Mouse (Mus musculus): Measurements from ENCODE around the gene Mrm3. TPM values are rescaled to one million over a fixed set of nuclear protein-coding genes. Genes with fewer than 3 reads are reported as not detected.
"Not testable (repeated sequence)": the region's sequence is repeated elsewhere in the genome, so short reads cannot be mapped to it uniquely, and the experiment has no call there.

Mrm3 gene
- polyA plus RNA-seq (2014; fragmentation: Nextera tagmentation; extraction: Ambion mirVana): 29.6 and 29.9 TPM in 2 replicates

- Histone ChIP-seq H3K36me3 (ENCODE audit: control insufficient read depth, insufficient read depth, low read length) (peaks cover 23% of the 10 kb centered on the region), H3K9me3 (ENCODE audit: control insufficient read depth, low read length) (no peaks in the 10 kb centered on the region), H3K4me3 (ENCODE audit: low read depth, low read length) (peak within 1 kb of the TSS; percentile 99), H3K27ac (ENCODE audit: low read depth) (peak within 1 kb of the TSS; percentile 71), H3K9ac (ENCODE audit: low read length) (peak within 1 kb of the TSS; percentile 83), H3K4me2 (ENCODE audit: low read length) (peak within 1 kb of the TSS; percentile 90), H3K27me3 (replicated peaks; ENCODE audit: control insufficient read depth, insufficient read depth, low read length) (no peaks in the 10 kb centered on the region), H3K4me1 (replicated peaks; ENCODE audit: control insufficient read depth, insufficient read depth, low read length) (peaks cover 14% of the 10 kb centered on the region; the same call in 1 of the 2 replicates)
- DNase-seq (ENCODE audit: low spot score) (peak; percentile 99), ATAC-seq (replicated peaks; ENCODE audit: low FRiP score, low TSS enrichment, low read depth) (peak; percentile 91)
- WGBS: under 1% methylated on average over 61 of the region's 61 CpGs
Observed at GRCm38 (mm10) chr11:76242901-76243810, at the start of gene Mrm3, which contains the start of gene Glod4. TSS of gene Mrm3 (plus strand) at chr11:76243715. TSS of gene Glod4 (minus strand) at chr11:76243725.

DNA sequence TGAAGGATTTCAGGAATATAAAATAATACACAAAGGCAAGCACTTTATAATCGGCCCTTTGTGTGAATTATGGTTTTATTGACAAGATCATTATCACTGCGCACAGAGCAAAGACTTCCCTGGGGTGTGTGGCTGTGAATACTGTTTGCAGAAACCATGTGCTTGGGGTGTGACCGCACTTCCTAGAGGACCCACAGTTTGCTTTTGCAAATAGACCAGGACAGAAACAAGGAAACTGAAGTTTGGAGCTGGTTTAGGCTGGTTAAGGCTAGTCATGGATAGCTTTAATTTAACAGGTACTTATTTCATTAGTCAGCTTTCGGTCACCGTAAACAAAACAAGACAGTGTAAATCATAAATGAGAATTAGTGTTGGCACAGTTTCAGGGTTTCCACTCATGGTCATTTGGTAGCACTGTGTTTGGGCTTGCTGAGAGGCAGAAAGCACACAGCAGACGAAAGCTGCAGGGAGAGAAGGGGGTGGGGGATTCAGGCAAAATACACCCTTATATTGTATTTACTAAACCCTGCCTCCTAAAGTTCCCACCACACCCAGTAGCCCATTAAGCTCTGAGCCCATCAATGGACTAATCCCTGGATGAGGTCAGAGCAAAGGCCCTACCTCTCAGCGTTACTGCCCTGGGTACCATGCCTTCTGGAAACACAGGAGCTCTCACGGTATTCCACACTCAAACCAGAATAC lies 47.1 kb upstream of the Mrm3 start:
- Histone ChIP-seq H3K4me1 (replicated peaks; ENCODE audit: control insufficient read depth, insufficient read depth, low read length) (0 out of 2 replicates have a peak, but pooled peaks cover 7% of the 10 kb centered on the region), H3K4me2 (ENCODE audit: low read length) (peak overlapping the region; percentile 2; the same call in 1 of the 2 replicates), H3K36me3 (ENCODE audit: control insufficient read depth, insufficient read depth, low read length) (no peaks in the 10 kb centered on the region), H3K9me3 (ENCODE audit: control insufficient read depth, low read length) (no peaks in the 10 kb centered on the region), H3K27me3 (replicated peaks; ENCODE audit: control insufficient read depth, insufficient read depth, low read length) (no peaks in the 10 kb centered on the region), H3K27ac (ENCODE audit: low read depth) (peak overlapping the region; percentile 83), H3K4me3 (ENCODE audit: low read depth, low read length) (no peak overlapping the region), H3K9ac (ENCODE audit: low read length) (peak overlapping the region; percentile 15)
- WGBS: 53% methylated on average over 8 of the region's 8 CpGs
- ATAC-seq (replicated peaks; ENCODE audit: low FRiP score, low TSS enrichment, low read depth): peak; percentile 84
- DNase-seq (ENCODE audit: low spot score): peak; percentile 55

GRCm38 (mm10) chr11:76196977-76197469 lies 46.5 kb upstream of the Mrm3 start:
- peak overlapping the region; percentile 83 for H3K27ac ChIP-seq (ENCODE audit: low read depth)

GRCm38 (mm10) chr11:76201761-76202674 lies 41.5 kb upstream of the Mrm3 start:
- H3K9me3 ChIP-seq (ENCODE audit: control insufficient read depth, low read length): no peaks in the 10 kb centered on the region
- peaks cover 27% of the 10 kb centered on the region for H3K36me3 ChIP-seq (ENCODE audit: control insufficient read depth, insufficient read depth, low read length)
- peak overlapping the region; percentile 79 for H3K4me2 ChIP-seq (ENCODE audit: low read length)
- DNase-seq (ENCODE audit: low spot score) (peak; percentile 86), ATAC-seq (replicated peaks; ENCODE audit: low FRiP score, low TSS enrichment, low read depth) (peak; percentile 95)
- peak overlapping the region; percentile 89 for H3K4me3 ChIP-seq (ENCODE audit: low read depth, low read length)
- peak overlapping the region; percentile 90 for H3K9ac ChIP-seq (ENCODE audit: low read length)
- peaks cover 13% of the 10 kb centered on the region; the same call in 1 of the 2 replicates for H3K4me1 ChIP-seq (replicated peaks; ENCODE audit: control insufficient read depth, insufficient read depth, low read length)
- H3K27ac ChIP-seq (ENCODE audit: low read depth): peak overlapping the region; percentile 85
- under 1% methylated on average over 86 of the region's 90 CpGs for WGBS
- no peaks in the 10 kb centered on the region for H3K27me3 ChIP-seq (replicated peaks; ENCODE audit: control insufficient read depth, insufficient read depth, low read length)

More at GRCm38 (mm10) chr11:76196977-76197469, 46.5 kb upstream of the Mrm3 start:
- no peaks in the 10 kb centered on the region for H3K9me3 ChIP-seq (ENCODE audit: control insufficient read depth, low read length)
- 45% methylated on average over 8 of the region's 8 CpGs for WGBS
- H3K27me3 ChIP-seq (replicated peaks; ENCODE audit: control insufficient read depth, insufficient read depth, low read length): no peaks in the 10 kb centered on the region
- H3K4me2 ChIP-seq (ENCODE audit: low read length): peak overlapping the region; percentile 2; the same call in 1 of the 2 replicates
- H3K36me3 ChIP-seq (ENCODE audit: control insufficient read depth, insufficient read depth, low read length): no peaks in the 10 kb centered on the region
- H3K4me3 ChIP-seq (ENCODE audit: low read depth, low read length): no peak overlapping the region
- DNase-seq (ENCODE audit: low spot score) (peak; percentile 61), ATAC-seq (replicated peaks; ENCODE audit: low FRiP score, low TSS enrichment, low read depth) (peak; percentile 33; the same call in 1 of the 2 replicates)
- 0 out of 2 replicates have a peak, but pooled peaks cover 7% of the 10 kb centered on the region for H3K4me1 ChIP-seq (replicated peaks; ENCODE audit: control insufficient read depth, insufficient read depth, low read length)
- peak overlapping the region; percentile 15 for H3K9ac ChIP-seq (ENCODE audit: low read length)

DNA sequence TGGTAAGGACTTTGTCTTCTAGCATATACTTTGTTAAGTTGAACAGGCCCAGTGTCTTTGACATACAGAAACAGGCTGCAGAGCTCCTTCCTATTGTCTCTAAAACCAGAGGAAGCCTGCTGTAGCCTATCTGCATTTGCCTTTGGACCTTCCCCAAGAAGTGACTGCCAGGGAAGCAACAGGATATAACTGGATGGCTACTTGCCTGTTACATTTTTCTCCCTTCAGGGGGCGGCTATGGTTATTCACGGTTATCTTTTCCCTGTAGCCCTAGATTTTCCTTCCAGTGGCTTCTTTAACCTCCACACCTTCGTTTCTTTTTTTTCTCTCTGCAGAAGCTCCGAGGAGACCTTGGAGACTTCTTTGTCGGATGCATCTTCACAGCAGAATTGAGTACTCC lies 36.7 kb upstream of the Mrm3 start:
- Histone ChIP-seq H3K36me3 (ENCODE audit: control insufficient read depth, insufficient read depth, low read length) (peaks cover 65% of the 10 kb centered on the region), H3K27me3 (replicated peaks; ENCODE audit: control insufficient read depth, insufficient read depth, low read length) (no peaks in the 10 kb centered on the region), H3K27ac (ENCODE audit: low read depth) (no peak overlapping the region), H3K9ac (ENCODE audit: low read length) (no peak overlapping the region), H3K4me1 (replicated peaks; ENCODE audit: control insufficient read depth, insufficient read depth, low read length) (peaks cover 5% of the 10 kb centered on the region; the same call in 1 of the 2 replicates), H3K4me2 (ENCODE audit: low read length) (no peak overlapping the region), H3K4me3 (ENCODE audit: low read depth, low read length) (no peak overlapping the region), H3K9me3 (ENCODE audit: control insufficient read depth, low read length) (no peaks in the 10 kb centered on the region)
- DNase-seq (ENCODE audit: low spot score) (no peak), ATAC-seq (replicated peaks; ENCODE audit: low FRiP score, low TSS enrichment, low read depth) (no peak)
- WGBS: 90% methylated on average over 5 of the region's 5 CpGs

- ATAC-seq (replicated peaks; ENCODE audit: low FRiP score, low TSS enrichment, low read depth) (no peak), DNase-seq (ENCODE audit: low spot score) (no peak)
- Histone ChIP-seq H3K4me1 (replicated peaks; ENCODE audit: control insufficient read depth, insufficient read depth, low read length) (no peaks in the 10 kb centered on the region), H3K9me3 (ENCODE audit: control insufficient read depth, low read length) (no peaks in the 10 kb centered on the region), H3K27ac (ENCODE audit: low read depth) (no peak overlapping the region), H3K36me3 (ENCODE audit: control insufficient read depth, insufficient read depth, low read length) (peaks cover 78% of the 10 kb centered on the region), H3K27me3 (replicated peaks; ENCODE audit: control insufficient read depth, insufficient read depth, low read length) (no peaks in the 10 kb centered on the region), H3K4me2 (ENCODE audit: low read length) (no peak overlapping the region), H3K4me3 (ENCODE audit: low read depth, low read length) (no peak overlapping the region), H3K9ac (ENCODE audit: low read length) (no peak overlapping the region)
- WGBS: 74% methylated on average over 13 of the region's 13 CpGs
Observed at GRCm38 (mm10) chr11:76210228-76210985, 33.1 kb upstream of the Mrm3 start.

DNA sequence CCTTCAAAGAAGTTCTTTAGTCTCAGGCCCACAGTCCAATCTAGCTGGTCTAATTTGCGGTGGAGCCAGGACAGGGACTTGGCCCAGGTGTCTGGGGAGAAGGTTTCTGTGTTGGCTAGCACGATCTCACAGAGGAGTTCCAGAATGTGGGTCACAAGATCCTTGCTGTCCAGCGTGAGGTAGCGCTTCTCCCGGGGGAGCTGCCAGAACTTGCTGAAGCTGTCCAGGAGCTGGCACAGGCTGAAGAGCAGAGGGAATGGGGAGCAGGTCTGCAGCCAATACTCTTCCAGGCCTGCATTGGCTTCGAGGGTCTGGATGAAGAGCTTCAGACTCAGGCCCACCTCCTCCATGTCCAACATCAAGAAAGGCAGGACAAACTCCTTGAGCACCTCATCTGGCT lies 31.9 kb upstream of the Mrm3 start:
- H3K4me2 ChIP-seq (ENCODE audit: low read length); DNase-seq (ENCODE audit: low spot score); H3K27ac ChIP-seq (ENCODE audit: low read depth); H3K4me1 ChIP-seq (replicated peaks; ENCODE audit: control insufficient read depth, insufficient read depth, low read length); ATAC-seq (replicated peaks; ENCODE audit: low FRiP score, low TSS enrichment, low read depth); H3K9me3 ChIP-seq (ENCODE audit: control insufficient read depth, low read length); H3K27me3 ChIP-seq (replicated peaks; ENCODE audit: control insufficient read depth, insufficient read depth, low read length); H3K4me3 ChIP-seq (ENCODE audit: low read depth, low read length); H3K9ac ChIP-seq (ENCODE audit: low read length): not testable (repeated sequence)
- WGBS: 100% methylated on average over 2 of the region's 6 CpGs
- H3K36me3 ChIP-seq (ENCODE audit: control insufficient read depth, insufficient read depth, low read length): peaks cover 67% of the 10 kb centered on the region

Measured in intestine, embryonic 14.5 days (tissue).